In genomic region chrX:167209828-167210227, GRCm38 (mm10) we compare ENCODE assay signal across 8 mouse cellular contexts. TPM values are rescaled to one million over a fixed set of nuclear protein-coding genes. Genes with fewer than 3 reads are reported as not detected.
DNase-seq lines count a peak whose midpoint lies in the region; ATAC-seq and TF ChIP-seq lines count a peak whose summit lies in the region.

No protein-coding gene starts in this region.

- 61% methylated on average over 8 of the region's 8 CpGs for WGBS in heart, embryonic 11.5 days (ENCODE audit: insufficient replicate concordance)
- 61% methylated on average over 8 of the region's 8 CpGs for WGBS in forebrain, embryonic 13.5 days
- 37% methylated on average over 8 of the region's 8 CpGs for WGBS in liver, embryonic 14.5 days (ENCODE audit: insufficient replicate concordance)

- intact Hi-C loops in heart, postnatal 25 days (cut with DNase I) = loop anchor here (10.0 kb wide), 2 partner anchors 55 to 105 kb away; no protein-coding TSS in a partner anchor

- H3K4me3 ChIP-seq in heart, embryonic 11.5 days (ENCODE audit: low read depth, low read length) = no peak overlapping the region; the same call in 1 of the 2 replicates
- peak overlapping the region; percentile 57 for H3K4me3 ChIP-seq in forebrain, embryonic 13.5 days
- peak overlapping the region in 1 of 2 experiments; percentile 50; a peak in 2 of 4 replicates for H3K4me3 ChIP-seq in liver, embryonic 14.5 days (ENCODE audit: insufficient read depth in 1 of 2, low read depth in 2 of 2, low read length in 2 of 2)

- no peaks in the 10 kb centered on the region for H3K27me3 ChIP-seq in heart, embryonic 11.5 days (ENCODE audit: control insufficient read depth, insufficient read depth, low read length)
- no peaks in the 10 kb centered on the region for H3K27me3 ChIP-seq in forebrain, embryonic 13.5 days
- H3K27me3 ChIP-seq in liver, embryonic 14.5 days (ENCODE audit: control insufficient read depth, insufficient read depth, low read length) = no peaks in the 10 kb centered on the region; the same call in 1 of the 2 replicates

- TF ChIP-seq EP300 in liver, embryonic 14.5 days (IDR thresholded peaks at IDR 0.05; ENCODE audit: low read depth) = no peak

- DNase-seq in heart, postnatal 25 days (ENCODE audit: low spot score) = no peak
- DNase-seq in A20 (ENCODE audit: low read depth, low spot score) = peak; percentile 76
- DNase-seq in liver, embryonic 14.5 days (ENCODE audit: low read depth in 3 of 3, low spot score in 3 of 3) = no peak
- no peak for DNase-seq in embryo, embryonic 10.5 days (ENCODE audit: low spot score)
- no peak for DNase-seq in adrenal gland, postnatal 25 days

- no peak for TF ChIP-seq CTCF in liver, embryonic 14.5 days (IDR thresholded peaks at IDR 0.05; ENCODE audit: low read depth)

- H3K9me3 ChIP-seq in heart, embryonic 11.5 days (replicated peaks; ENCODE audit: control insufficient read depth, low read length) = no peaks in the 10 kb centered on the region
- H3K9me3 ChIP-seq in forebrain, embryonic 13.5 days (replicated peaks) = no peaks in the 10 kb centered on the region
- H3K9me3 ChIP-seq in liver, embryonic 14.5 days (ENCODE audit: control insufficient read depth, low read length) = no peaks in the 10 kb centered on the region

- ATAC-seq in heart, embryonic 11.5 days (replicated peaks; ENCODE audit: insufficient number of reproducible peaks, low FRiP score, low TSS enrichment) = no peak
- ATAC-seq in forebrain, embryonic 13.5 days = no peak
- ATAC-seq in liver, embryonic 14.5 days (ENCODE audit: insufficient read depth) = no peak
- no peak for ATAC-seq in erythroblast, adult 5-6 weeks (replicated peaks; ENCODE audit: low FRiP score, poor library complexity, severe bottlenecking)

- no peak overlapping the region for H3K27ac ChIP-seq in heart, embryonic 11.5 days (ENCODE audit: low read depth, low read length)
- peak overlapping the region; percentile 83 for H3K27ac ChIP-seq in forebrain, embryonic 13.5 days
- no peak overlapping the region for H3K27ac ChIP-seq in liver, embryonic 14.5 days

- no peak overlapping the region; the same call in 1 of the 2 replicates for H3K9ac ChIP-seq in heart, embryonic 11.5 days (ENCODE audit: low read depth, low read length)
- peak overlapping the region; percentile 88 for H3K9ac ChIP-seq in forebrain, embryonic 13.5 days
- H3K9ac ChIP-seq in liver, embryonic 14.5 days (replicated peaks) = no peak overlapping the region

- no peaks in the 10 kb centered on the region for H3K36me3 ChIP-seq in heart, embryonic 11.5 days (ENCODE audit: control insufficient read depth, insufficient read depth, low read length)
- H3K36me3 ChIP-seq in forebrain, embryonic 13.5 days (ENCODE audit: poor library complexity, severe bottlenecking) = peaks cover 8% of the 10 kb centered on the region
- no peaks in the 10 kb centered on the region for H3K36me3 ChIP-seq in liver, embryonic 14.5 days (replicated peaks; ENCODE audit: control insufficient read depth, insufficient read depth, low read depth)

- no peaks in the 10 kb centered on the region for H3K4me1 ChIP-seq in heart, embryonic 11.5 days (ENCODE audit: control insufficient read depth, insufficient read depth, low read length)
- H3K4me1 ChIP-seq in forebrain, embryonic 13.5 days = 0 out of 2 replicates have a peak, but pooled peaks cover 10% of the 10 kb centered on the region
- H3K4me1 ChIP-seq in liver, embryonic 14.5 days (replicated peaks; ENCODE audit: control insufficient read depth in 2 of 2, insufficient read depth in 2 of 2, low read length in 1 of 2) = 0 out of 4 replicates have a peak, but pooled peaks cover 0 to 5% of the 10 kb centered on the region in 2 experiments

- H3K4me2 ChIP-seq in heart, embryonic 11.5 days = peak overlapping the region; percentile 59
- peak overlapping the region; percentile 60 for H3K4me2 ChIP-seq in forebrain, embryonic 13.5 days
- H3K4me2 ChIP-seq in liver, embryonic 14.5 days (ENCODE audit: low read depth) = peak overlapping the region; percentile 56

RNA-seq across cellular contexts. Expression of gene Tmsb4x, which starts 0.7 kb away (rescaled TPM):
- 2,694 and 2,831 TPM in 2 replicates for polyA plus RNA-seq in heart, embryonic 11.5 days (2014; fragmentation: Nextera tagmentation; extraction: Ambion mirVana)
- 100 to 1,000 TPM; 459 to 522 TPM for total RNA-seq in heart, postnatal 25 days (2021)
- 6,273 and 8,315 TPM in 2 replicates for polyA plus RNA-seq in forebrain, embryonic 13.5 days (2015; fragmentation: Nextera tagmentation; extraction: Ambion mirVana)
- polyA plus RNA-seq in liver, embryonic 14.5 days (2012; rRNA removed) = 248 and 580 TPM in 2 replicates
- polyA plus RNA-seq in liver, embryonic 14.5 days (2014; fragmentation: Nextera tagmentation; extraction: Ambion mirVana) = 1,065 and 1,146 TPM in 2 replicates
- total RNA-seq in erythroblast, adult 5-6 weeks (2015; ENCODE audit: low replicate concordance) = 1,938 and 2,125 TPM in 2 replicates
- 844 and 1,294 TPM in 2 replicates for total RNA-seq in erythroblast, adult 5-6 weeks (2017; ENCODE audit: low replicate concordance)
- 273 and 303 TPM in 2 replicates for total RNA-seq in adrenal gland, postnatal 25 days (2021)

RNA-seq across cellular contexts. Expression of gene Tlr8, which starts 54.3 kb away (rescaled TPM):
- polyA plus RNA-seq in heart, embryonic 11.5 days (2014; fragmentation: Nextera tagmentation; extraction: Ambion mirVana) = 0.06 and 0.17 TPM in 2 replicates
- 1 to 10 TPM; 2.3 to 2.8 TPM for total RNA-seq in heart, postnatal 25 days (2021)
- 0.08 and 0.13 TPM in 2 replicates for polyA plus RNA-seq in forebrain, embryonic 13.5 days (2015; fragmentation: Nextera tagmentation; extraction: Ambion mirVana)
- polyA plus RNA-seq in liver, embryonic 14.5 days (2012; rRNA removed) = 0.30 and 0.58 TPM in 2 replicates
- 0.25 and 1.5 TPM in 2 replicates for polyA plus RNA-seq in liver, embryonic 14.5 days (2014; fragmentation: Nextera tagmentation; extraction: Ambion mirVana)
- total RNA-seq in erythroblast, adult 5-6 weeks (2015; ENCODE audit: low replicate concordance) = 11.7 and 24.0 TPM in 2 replicates
- total RNA-seq in erythroblast, adult 5-6 weeks (2017; ENCODE audit: low replicate concordance) = 5.3 and 11.2 TPM in 2 replicates
- 0.67 and 1.5 TPM in 2 replicates for total RNA-seq in adrenal gland, postnatal 25 days (2021)
